ENCODE assay signal across 29 mouse cellular contexts in genomic region chr16:24446449-24446848, GRCm38 (mm10). TPM values are rescaled to one million over a fixed set of nuclear protein-coding genes. Genes with fewer than 3 reads are reported as not detected.
DNase-seq lines count a peak whose midpoint lies in the region; ATAC-seq and TF ChIP-seq lines count a peak whose summit lies in the region.
"Had no signal": no experiment of that assay in that cellular context is flagged by ENCODE, and none has a peak within 500 bp of the region (broad histone marks: within the 10 kb centered on the region; RNA-seq: fewer than 3 reads in every experiment).

No protein-coding gene starts in this region.

- no peak overlapping the region for H3K4me3 ChIP-seq in liver, adult 2 months (ENCODE audit: insufficient read depth, low read depth, low read length)
- peak overlapping the region; percentile 53 for H3K4me3 ChIP-seq in megakaryocyte, embryonic 14.5 days (replicated peaks)
- H3K4me3 ChIP-seq in hindbrain, embryonic 16.5 days (ENCODE audit: low read length): no peak overlapping the region
- H3K4me3 ChIP-seq in forebrain, embryonic 10.5 days: no peak overlapping the region
- H3K4me3 ChIP-seq: embryonic facial prominence, embryonic 13.5 days; forebrain, embryonic 15.5 days; heart, embryonic 15.5 days; hindbrain, embryonic 12.5 days; layer of hippocampus, adult 2 months; midbrain, embryonic 10.5 days; myocyte; neural tube, embryonic 12.5 days had no signal

- ATAC-seq in CD4-positive, CD25-positive, alpha-beta regulatory T cell, adult 4 months: peak; percentile 40
- ATAC-seq in hindbrain, embryonic 16.5 days: no peak; the same call in 1 of the 2 replicates
- ATAC-seq: forebrain, embryonic 15.5 days; inflammation-experienced regulatory T-cells, adult 6 months; midbrain, embryonic 16.5 days had no signal

- no peak for DNase-seq in liver, adult 2 months (ENCODE audit: extremely low read depth, low read depth, low spot score)
- DNase-seq in liver: no peak
- DNase-seq in B cell, adult 2 months: peak; percentile 33 to 50
- no peak for DNase-seq in urinary bladder, postnatal 14 days (ENCODE audit: low spot score)
- DNase-seq in forebrain, embryonic 10.5 days (ENCODE audit: extremely low spot score, low spot score): no peak
- DNase-seq: adrenal gland, postnatal 25 days; cerebellum, adult 18-20 months; cerebellum, postnatal 10 days; heart, postnatal 36 days; kidney, adult 11 months; kidney, postnatal 36 days; left cerebral cortex, postnatal 4 days; lung, adult 2 months; lung, postnatal 10 days had no signal

- TF ChIP-seq CTCF in liver, adult 2 months (IDR thresholded peaks at IDR 0.05; ENCODE audit: low read depth, low read length): no peak

- H3K27me3 ChIP-seq in liver, adult 2 months (ENCODE audit: control insufficient read depth, insufficient read depth, low read length): no peaks in the 10 kb centered on the region
- H3K27me3 ChIP-seq in megakaryocyte, embryonic 14.5 days (replicated peaks): peaks cover 5% of the 10 kb centered on the region
- no peaks in the 10 kb centered on the region for H3K27me3 ChIP-seq in hindbrain, embryonic 16.5 days (replicated peaks; ENCODE audit: control insufficient read depth, insufficient read depth, low read length)
- H3K27me3 ChIP-seq in forebrain, embryonic 10.5 days (ENCODE audit: poor library complexity, severe bottlenecking): no peaks in the 10 kb centered on the region
- H3K27me3 ChIP-seq: embryonic facial prominence, embryonic 13.5 days; forebrain, embryonic 15.5 days; heart, embryonic 15.5 days; hindbrain, embryonic 12.5 days; neural tube, embryonic 12.5 days had no signal

- H3K9ac ChIP-seq in liver, adult 2 months (ENCODE audit: low read depth, low read length): peak overlapping the region; percentile 12; the same call in 1 of the 2 replicates
- no peak overlapping the region for H3K9ac ChIP-seq in hindbrain, embryonic 16.5 days (ENCODE audit: low read depth, low read length)
- H3K9ac ChIP-seq: embryonic facial prominence, embryonic 13.5 days; forebrain, embryonic 15.5 days; heart, embryonic 15.5 days; hindbrain, embryonic 12.5 days; liver, embryonic 14.5 days; neural tube, embryonic 12.5 days had no signal

- peaks cover 6% of the 10 kb centered on the region for H3K79me2 ChIP-seq in liver, adult 2 months (ENCODE audit: control insufficient read depth, insufficient read depth, low read length)

- peaks cover 21% of the 10 kb centered on the region for H3K4me1 ChIP-seq in liver, adult 2 months (ENCODE audit: control insufficient read depth, insufficient read depth, low read length)
- H3K4me1 ChIP-seq in megakaryocyte, embryonic 14.5 days: peaks cover 22% of the 10 kb centered on the region
- H3K4me1 ChIP-seq in hindbrain, embryonic 16.5 days (ENCODE audit: control insufficient read depth, insufficient read depth, low read depth, low read length): no peaks in the 10 kb centered on the region; the same call in 1 of the 2 replicates
- peaks cover 51% of the 10 kb centered on the region for H3K4me1 ChIP-seq in forebrain, embryonic 10.5 days

- TF ChIP-seq POLR2A in liver, adult 2 months (IDR thresholded peaks at IDR 0.05; ENCODE audit: extremely low read depth, insufficient read depth, low read length): no peak

- peaks cover 3% of the 10 kb centered on the region; the same call in 1 of the 2 replicates for H3K36me3 ChIP-seq in liver, adult 2 months (ENCODE audit: control insufficient read depth, insufficient read depth, low read length)
- no peaks in the 10 kb centered on the region for H3K36me3 ChIP-seq in megakaryocyte, embryonic 14.5 days (replicated peaks; ENCODE audit: low read length)
- no peaks in the 10 kb centered on the region for H3K36me3 ChIP-seq in hindbrain, embryonic 16.5 days (ENCODE audit: control insufficient read depth, insufficient read depth, low read length)
- peaks cover 4% of the 10 kb centered on the region for H3K36me3 ChIP-seq in forebrain, embryonic 10.5 days (replicated peaks)
- H3K36me3 ChIP-seq: forebrain, embryonic 15.5 days; hindbrain, embryonic 12.5 days; midbrain, embryonic 10.5 days; neural tube, embryonic 12.5 days had no signal

- no peak overlapping the region for H3K4me2 ChIP-seq in hindbrain, embryonic 16.5 days (ENCODE audit: low read length)
- H3K4me2 ChIP-seq: embryonic facial prominence, embryonic 13.5 days; forebrain, embryonic 15.5 days; heart, embryonic 15.5 days; hindbrain, embryonic 12.5 days; neural tube, embryonic 12.5 days had no signal

- 69% methylated on average over 1 of the region's 1 CpGs for WGBS in liver, adult 2 months
- 88% methylated on average over 1 of the region's 1 CpGs for WGBS in hindbrain, embryonic 16.5 days
- 86% methylated on average over 1 of the region's 1 CpGs for WGBS in forebrain, embryonic 10.5 days

- no peak overlapping the region for H3K27ac ChIP-seq in liver, adult 2 months (replicated peaks; ENCODE audit: insufficient read depth, low read depth, low read length)
- H3K27ac ChIP-seq in hindbrain, embryonic 16.5 days (ENCODE audit: low read depth, low read length): no peak overlapping the region
- no peak overlapping the region for H3K27ac ChIP-seq in forebrain, embryonic 10.5 days
- H3K27ac ChIP-seq: embryonic facial prominence, embryonic 13.5 days; forebrain, embryonic 15.5 days; heart, embryonic 15.5 days; hindbrain, embryonic 12.5 days; liver, embryonic 14.5 days; macrophage; midbrain, embryonic 10.5 days; neural tube, embryonic 12.5 days had no signal

- no peaks in the 10 kb centered on the region for H3K9me3 ChIP-seq in megakaryocyte, embryonic 14.5 days
- no peaks in the 10 kb centered on the region for H3K9me3 ChIP-seq in hindbrain, embryonic 16.5 days (ENCODE audit: control insufficient read depth, low read length)
- H3K9me3 ChIP-seq in forebrain, embryonic 10.5 days: no peaks in the 10 kb centered on the region
- H3K9me3 ChIP-seq: embryonic facial prominence, embryonic 13.5 days; forebrain, embryonic 15.5 days; heart, embryonic 15.5 days; hindbrain, embryonic 12.5 days; midbrain, embryonic 10.5 days; neural tube, embryonic 12.5 days had no signal

RNA-seq across cellular contexts. Expression of gene Lpp, which starts 53.1 kb away (rescaled TPM):
- 23.0 and 25.9 TPM in 2 replicates for total RNA-seq in liver, adult 2 months (2014; rRNA removed)
- polyA plus RNA-seq in liver, adult 2 months (2012; rRNA removed): 7.5 and 11.4 TPM in 2 replicates
- polyA plus RNA-seq in CD4-positive, CD25-positive, alpha-beta regulatory T cell, adult 4 months (2017; shearing (Covaris generic)): 10 to 100 TPM; 22.3 to 28.2 TPM
- polyA plus RNA-seq in megakaryocyte, embryonic 14.5 days (2012; ENCODE audit: insufficient read depth, low replicate concordance): 0.09 and 0.94 TPM in 2 replicates
- polyA plus RNA-seq in hindbrain, embryonic 16.5 days (2015; fragmentation: Nextera tagmentation; extraction: Ambion mirVana): 10.9 and 12.6 TPM in 2 replicates
- 27.3 and 27.9 TPM in 2 replicates for polyA plus RNA-seq in forebrain, embryonic 10.5 days (2016; fragmentation: Nextera tagmentation; extraction: Ambion mirVana)

Comparison
In these comparisons a context has a peak if more than half of its experiments do, and no peak if none do; other contexts are left out.
1. DNase-seq: peak in B cell, adult 2 months (2 of 2); none in liver, adult 2 months (single experiment), liver (single experiment), urinary bladder, postnatal 14 days (single experiment) and forebrain, embryonic 10.5 days (single experiment).